Mouse (Mus musculus): Measurements from ENCODE around the gene Nek2. TPM values are rescaled to one million over a fixed set of nuclear protein-coding genes. Genes with fewer than 3 reads are reported as not detected.
A peak's percentile ranks its signal among the peaks of the same experiment; 100 is the strongest.

Nek2 gene
- polyA plus RNA-seq, 1 experiment, result not detected

DNA sequence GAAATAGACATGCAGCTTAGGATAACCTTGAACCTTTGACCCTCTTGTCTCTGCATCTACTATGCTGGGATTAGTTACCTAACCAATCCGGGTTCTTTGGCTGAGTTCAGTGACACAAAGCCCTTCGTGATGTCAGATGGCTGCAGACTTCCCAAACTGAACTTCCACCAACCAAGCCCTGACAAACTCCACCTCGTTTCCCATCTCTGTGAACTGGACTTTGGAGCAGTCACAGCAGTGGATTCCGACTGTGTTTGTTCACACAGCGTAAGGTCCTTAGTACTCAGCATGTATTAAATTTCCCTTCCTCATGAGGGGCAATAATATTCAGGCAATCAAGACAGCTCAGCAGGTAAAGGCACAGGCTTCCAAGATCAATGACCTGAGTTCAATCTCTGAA lies 25.4 kb downstream of the Nek2 start:
- Histone ChIP-seq H3K4me3 (ENCODE audit: insufficient read depth, low read depth, low read length) (no peak overlapping the region), H3K4me1 (ENCODE audit: control insufficient read depth, insufficient read depth, low read length) (peaks cover 12% of the 10 kb centered on the region), H3K27ac (ENCODE audit: insufficient read depth, low read depth, low read length) (no peak overlapping the region)
- 89% methylated on average over 5 of the region's 5 CpGs for WGBS
- TF ChIP-seq CTCF (IDR thresholded peaks at IDR 0.05; ENCODE audit: insufficient read depth, low read depth, low read length) (no peak), POLR2A (IDR thresholded peaks at IDR 0.05; ENCODE audit: insufficient read depth, low read depth, low read length) (no peak)

DNA sequence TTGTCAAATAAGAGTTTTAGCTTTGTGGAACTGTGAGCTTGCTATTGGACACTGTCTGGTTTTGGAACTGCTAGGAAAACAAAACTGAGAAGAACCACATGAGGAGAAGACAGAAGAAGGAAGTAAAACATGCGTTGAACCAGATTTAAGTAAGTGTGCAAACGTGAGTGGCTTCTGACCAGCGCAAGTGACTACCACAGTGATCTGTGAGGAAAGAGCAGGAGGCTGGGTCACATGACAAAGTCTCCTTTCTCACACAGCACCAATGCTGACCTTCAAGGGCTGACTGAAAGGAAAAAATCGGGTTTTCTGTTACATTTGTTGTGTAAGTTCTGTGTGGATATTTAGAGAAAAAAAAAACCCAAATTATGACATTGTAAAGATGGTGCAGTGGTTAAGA lies 28.3 kb downstream of the Nek2 start:
- Histone ChIP-seq H3K27ac (ENCODE audit: insufficient read depth, low read depth, low read length) (no peak overlapping the region), H3K4me3 (ENCODE audit: insufficient read depth, low read depth, low read length) (no peak overlapping the region), H3K4me1 (ENCODE audit: control insufficient read depth, insufficient read depth, low read length) (peaks cover 32% of the 10 kb centered on the region)
- TF ChIP-seq POLR2A (IDR thresholded peaks at IDR 0.05; ENCODE audit: insufficient read depth, low read depth, low read length) (no peak), CTCF (IDR thresholded peaks at IDR 0.05; ENCODE audit: insufficient read depth, low read depth, low read length) (no peak)
- 82% methylated on average over 4 of the region's 4 CpGs for WGBS

DNA sequence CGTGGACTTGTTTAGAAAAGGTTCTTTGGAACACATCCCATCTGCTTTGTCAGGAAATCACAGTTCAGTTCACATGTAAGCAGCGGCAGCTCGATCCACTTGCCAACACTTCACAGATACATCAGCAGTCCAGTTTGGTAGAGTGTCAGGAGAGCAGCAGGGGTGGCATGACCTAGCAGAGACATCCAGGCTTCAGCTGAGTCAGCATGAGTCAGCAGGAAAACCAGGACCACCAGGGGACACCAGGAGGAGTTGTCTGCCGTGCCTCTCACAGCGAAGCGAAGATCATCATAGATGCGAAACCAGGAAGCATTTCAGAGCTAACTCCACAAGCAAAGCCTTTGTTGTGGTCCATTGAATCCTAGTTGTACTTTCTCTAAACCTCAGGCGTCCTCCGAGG lies 32.2 kb downstream of the Nek2 start:
- Histone ChIP-seq H3K4me3 (ENCODE audit: insufficient read depth, low read depth, low read length) (no peak overlapping the region), H3K27ac (ENCODE audit: insufficient read depth, low read depth, low read length) (peak overlapping the region; percentile 40; the same call in 1 of the 2 replicates), H3K4me1 (ENCODE audit: control insufficient read depth, insufficient read depth, low read length) (peaks cover 44% of the 10 kb centered on the region)
- TF ChIP-seq CTCF (IDR thresholded peaks at IDR 0.05; ENCODE audit: insufficient read depth, low read depth, low read length), result no peak
- TF ChIP-seq POLR2A (IDR thresholded peaks at IDR 0.05; ENCODE audit: insufficient read depth, low read depth, low read length), result no peak
- 74% methylated on average over 9 of the region's 9 CpGs for WGBS

DNA sequence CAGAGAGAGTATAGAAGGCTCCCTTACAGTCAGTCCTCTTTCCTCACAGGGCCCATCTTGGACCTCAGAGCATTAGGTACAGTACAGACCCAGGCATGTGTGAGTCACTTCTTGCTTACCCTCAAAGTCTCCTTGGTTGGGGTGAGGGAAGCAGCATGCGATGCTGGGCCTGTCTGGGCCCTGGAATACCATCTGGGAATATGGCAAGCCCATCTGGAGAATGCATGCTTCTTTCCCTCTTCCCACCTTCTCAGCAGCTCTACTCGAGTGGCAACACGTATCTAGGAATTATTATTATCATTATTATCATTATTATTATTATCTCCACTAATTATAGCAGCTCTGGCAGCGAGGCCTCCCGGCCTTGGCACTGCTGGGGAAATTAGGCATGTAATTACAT lies 33.5 kb downstream of the Nek2 start:
- Histone ChIP-seq H3K27ac (ENCODE audit: insufficient read depth, low read depth, low read length) (peak overlapping the region; percentile 90), H3K4me3 (ENCODE audit: insufficient read depth, low read depth, low read length) (no peak overlapping the region), H3K4me1 (ENCODE audit: control insufficient read depth, insufficient read depth, low read length) (peaks cover 41% of the 10 kb centered on the region)
- WGBS, result 26% methylated on average over 5 of the region's 5 CpGs
- TF ChIP-seq CTCF (IDR thresholded peaks at IDR 0.05; ENCODE audit: insufficient read depth, low read depth, low read length), result no peak
- TF ChIP-seq POLR2A (IDR thresholded peaks at IDR 0.05; ENCODE audit: insufficient read depth, low read depth, low read length), result no peak

DNA sequence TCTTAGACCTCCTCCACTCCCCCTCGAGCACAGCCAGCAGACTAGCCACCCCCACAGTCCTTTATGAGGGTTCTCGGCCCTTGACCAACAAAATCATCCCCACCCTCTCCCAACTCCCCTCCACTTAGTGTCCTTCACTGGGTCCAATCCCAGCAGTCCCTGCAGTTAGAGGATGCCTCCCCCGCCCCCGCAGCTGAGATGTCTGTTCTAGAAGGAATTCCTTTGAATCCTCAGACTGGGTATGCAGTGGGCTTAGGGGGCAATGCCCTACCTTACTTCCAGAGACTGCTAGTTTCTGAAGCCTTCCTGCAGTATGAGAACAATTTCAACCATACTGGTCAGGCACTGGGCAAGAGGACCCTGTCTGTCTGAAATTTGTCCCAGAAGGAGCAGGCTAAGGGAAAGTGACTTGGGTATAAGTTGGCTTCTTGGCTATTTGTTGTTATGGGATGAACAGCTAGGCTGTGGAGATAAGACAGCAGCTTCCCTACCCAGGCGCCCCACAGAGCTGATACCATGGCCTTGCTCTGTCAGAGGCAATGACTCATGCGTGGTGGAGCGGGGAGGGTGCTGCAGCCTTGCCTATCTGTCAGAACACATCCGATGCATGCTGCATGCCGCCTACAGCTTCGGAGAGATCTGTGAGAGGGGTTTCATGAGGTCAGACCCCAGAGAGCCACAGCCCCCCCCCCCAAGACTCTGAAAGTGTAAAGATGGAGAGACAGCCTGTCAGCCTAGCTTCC lies 34.1 kb downstream of the Nek2 start:
- WGBS, result 37% methylated on average over 10 of the region's 10 CpGs
- TF ChIP-seq POLR2A (IDR thresholded peaks at IDR 0.05; ENCODE audit: insufficient read depth, low read depth, low read length) (no peak), CTCF (IDR thresholded peaks at IDR 0.05; ENCODE audit: insufficient read depth, low read depth, low read length) (no peak)
- Histone ChIP-seq H3K27ac (ENCODE audit: insufficient read depth, low read depth, low read length) (peak overlapping the region; percentile 88), H3K4me1 (ENCODE audit: control insufficient read depth, insufficient read depth, low read length) (peaks cover 41% of the 10 kb centered on the region), H3K4me3 (ENCODE audit: insufficient read depth, low read depth, low read length) (no peak overlapping the region)

DNA sequence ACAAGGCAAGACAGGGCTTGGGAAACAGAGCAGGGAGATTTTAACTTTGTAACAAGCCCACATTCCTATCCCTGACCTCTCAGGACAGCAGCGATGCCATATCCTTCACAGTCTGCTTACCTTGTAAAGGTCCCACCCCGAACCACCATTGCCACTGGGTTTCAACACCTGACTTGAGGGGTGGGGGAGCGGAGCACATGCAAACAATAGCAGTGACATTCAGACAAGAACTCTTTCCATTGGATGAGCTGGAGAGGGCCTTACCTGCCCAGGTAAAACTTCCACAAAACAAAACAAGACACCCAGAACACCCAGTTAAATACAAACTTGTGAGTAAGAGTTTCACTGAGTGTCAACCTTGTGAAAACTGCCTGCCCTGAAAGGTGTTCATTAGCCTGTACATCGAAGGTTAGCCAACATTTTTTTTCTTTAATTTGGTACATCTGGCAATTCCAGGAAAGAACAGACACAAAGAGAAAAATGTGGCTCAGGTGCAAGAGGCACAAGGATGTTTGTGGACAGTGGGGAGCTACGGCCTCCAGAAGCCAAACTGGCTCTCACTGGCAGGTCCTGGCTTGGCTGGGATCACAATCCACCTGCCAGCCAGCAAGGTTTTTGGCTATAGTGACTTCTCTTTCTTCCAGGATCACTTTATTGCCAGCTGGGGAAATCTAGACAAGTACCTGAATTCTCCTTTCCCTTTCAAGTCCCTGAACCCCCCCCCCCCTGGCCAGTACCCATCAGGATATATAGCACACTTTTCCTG lies 35.8 kb downstream of the Nek2 start:
- WGBS, result 90% methylated on average over 5 of the region's 5 CpGs
- H3K4me1 ChIP-seq (ENCODE audit: control insufficient read depth, insufficient read depth, low read length), result peaks cover 30% of the 10 kb centered on the region
- H3K4me3 ChIP-seq (ENCODE audit: insufficient read depth, low read depth, low read length), result no peak overlapping the region
- no peak for TF ChIP-seq POLR2A (IDR thresholded peaks at IDR 0.05; ENCODE audit: insufficient read depth, low read depth, low read length)
- TF ChIP-seq CTCF (IDR thresholded peaks at IDR 0.05; ENCODE audit: insufficient read depth, low read depth, low read length), result no peak
- no peak overlapping the region for H3K27ac ChIP-seq (ENCODE audit: insufficient read depth, low read depth, low read length)

DNA sequence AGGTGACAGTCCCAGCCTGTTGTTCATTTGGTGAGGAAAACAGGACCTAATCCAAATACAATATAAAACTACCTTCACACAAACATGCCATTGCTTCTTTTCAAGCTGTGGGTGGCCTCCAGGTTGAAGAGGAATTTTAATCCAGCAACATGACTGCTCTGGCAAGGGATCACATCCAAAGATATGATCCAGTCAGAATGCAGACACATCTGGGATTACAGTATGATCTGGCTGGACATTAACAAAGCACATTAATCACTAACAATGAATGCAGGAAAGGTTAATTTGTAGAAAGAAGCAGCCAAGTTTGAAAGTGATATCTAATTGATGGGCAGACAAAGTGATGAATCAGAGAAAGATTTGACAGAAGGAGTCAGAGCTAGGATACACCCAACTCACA lies 36.9 kb downstream of the Nek2 start:
- TF ChIP-seq POLR2A (IDR thresholded peaks at IDR 0.05; ENCODE audit: insufficient read depth, low read depth, low read length) (no peak), CTCF (IDR thresholded peaks at IDR 0.05; ENCODE audit: insufficient read depth, low read depth, low read length) (no peak)
- peaks cover 22% of the 10 kb centered on the region for H3K4me1 ChIP-seq (ENCODE audit: control insufficient read depth, insufficient read depth, low read length)
- no peak overlapping the region for H3K4me3 ChIP-seq (ENCODE audit: insufficient read depth, low read depth, low read length)
- H3K27ac ChIP-seq (ENCODE audit: insufficient read depth, low read depth, low read length), result no peak overlapping the region

DNA sequence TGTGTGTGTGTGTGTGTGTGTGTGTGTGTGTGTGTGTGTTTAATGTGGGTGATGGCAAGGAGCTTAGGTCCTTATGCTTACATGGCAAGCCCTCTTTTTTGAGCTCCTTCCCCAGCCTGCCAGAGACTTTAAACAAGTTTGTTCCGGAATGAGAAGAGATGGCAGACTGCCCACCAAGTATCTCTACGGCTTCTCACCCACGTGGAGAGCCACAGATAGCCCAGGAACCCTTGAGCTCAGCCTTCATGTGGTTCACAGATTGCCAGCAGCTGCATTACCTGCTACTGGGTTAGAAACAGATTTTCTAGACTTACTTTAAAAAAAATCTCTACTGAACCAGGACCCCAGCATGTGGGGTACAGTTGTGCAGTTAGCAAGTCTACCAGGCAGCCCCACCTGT lies 38.6 kb downstream of the Nek2 start:
- no peak overlapping the region for H3K27ac ChIP-seq (ENCODE audit: insufficient read depth, low read depth, low read length)
- TF ChIP-seq POLR2A (IDR thresholded peaks at IDR 0.05; ENCODE audit: insufficient read depth, low read depth, low read length) (no peak), CTCF (IDR thresholded peaks at IDR 0.05; ENCODE audit: insufficient read depth, low read depth, low read length) (no peak)
- WGBS, result 72% methylated on average over 3 of the region's 3 CpGs
- no peak overlapping the region for H3K4me3 ChIP-seq (ENCODE audit: insufficient read depth, low read depth, low read length)
- H3K4me1 ChIP-seq (ENCODE audit: control insufficient read depth, insufficient read depth, low read length), result peaks cover 10% of the 10 kb centered on the region

DNA sequence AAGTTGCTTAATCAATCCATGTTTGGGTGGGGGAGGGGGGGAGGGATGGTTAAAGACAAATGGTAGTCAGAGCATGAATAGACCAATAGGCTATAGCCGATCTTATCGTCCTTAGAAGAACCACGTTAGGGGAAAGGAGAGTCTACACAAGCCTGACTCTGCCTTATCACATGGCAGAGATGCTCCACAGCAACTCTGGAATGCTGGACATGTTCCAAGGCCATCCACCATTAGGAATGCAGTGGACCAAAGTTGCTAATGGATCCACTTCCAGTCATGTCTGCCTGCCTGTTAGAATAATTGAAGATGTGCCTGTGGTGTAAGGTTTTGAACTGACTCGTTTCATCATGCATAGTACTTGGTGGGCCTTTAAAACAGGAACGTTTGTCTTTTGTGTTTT lies 40.0 kb downstream of the Nek2 start:
- no peak overlapping the region for H3K4me3 ChIP-seq (ENCODE audit: insufficient read depth, low read depth, low read length)
- no peak overlapping the region for H3K27ac ChIP-seq (ENCODE audit: insufficient read depth, low read depth, low read length)
- no peaks in the 10 kb centered on the region; the same call in 1 of the 2 replicates for H3K4me1 ChIP-seq (ENCODE audit: control insufficient read depth, insufficient read depth, low read length)
- WGBS, result 92% methylated on average over 5 of the region's 5 CpGs
- TF ChIP-seq CTCF (IDR thresholded peaks at IDR 0.05; ENCODE audit: insufficient read depth, low read depth, low read length) (no peak), POLR2A (IDR thresholded peaks at IDR 0.05; ENCODE audit: insufficient read depth, low read depth, low read length) (no peak)

Measured in olfactory bulb, adult 2 months (tissue).